Mouse (Mus musculus): ENCODE measurements around the gene Iscu. TPM values are rescaled to one million over a fixed set of nuclear protein-coding genes. Genes with fewer than 3 reads are reported as not detected.

The Iscu gene
- polyA plus RNA-seq, 2 experiments: 64.9 to 103 TPM

DNA sequence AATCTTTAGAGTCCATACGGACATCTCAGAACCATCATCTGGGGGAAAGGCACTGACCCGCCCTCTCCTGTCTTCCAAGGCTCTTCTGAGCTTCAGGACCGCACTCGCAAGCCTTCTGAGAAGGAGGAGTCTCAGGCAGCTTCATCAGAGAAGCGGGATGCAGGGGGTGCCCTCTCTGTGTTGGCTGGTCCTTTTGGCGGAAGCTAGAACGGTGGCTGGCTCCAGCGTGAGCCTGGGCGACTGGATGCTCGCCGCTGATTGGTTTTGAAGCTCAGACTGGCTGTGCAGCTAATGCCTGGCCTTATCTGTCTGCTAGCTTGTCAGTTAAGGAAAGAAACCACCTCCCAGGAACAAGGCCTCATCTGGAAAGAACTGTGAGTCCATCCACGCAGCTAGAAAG is 45.3 kb upstream of the Iscu start:
- H3K36me3 ChIP-seq (replicated peaks; ENCODE audit: control insufficient read depth, insufficient read depth, low read depth): no peaks in the 10 kb centered on the region
- H3K27me3 ChIP-seq (ENCODE audit: control insufficient read depth, insufficient read depth, low read length): no peaks in the 10 kb centered on the region
- H3K9ac ChIP-seq (replicated peaks): no peak overlapping the region
- TF ChIP-seq EP300 (IDR thresholded peaks at IDR 0.05; ENCODE audit: low read depth) (no peak), CTCF (IDR thresholded peaks at IDR 0.05; ENCODE audit: low read depth) (no peak)
- DNase-seq (ENCODE audit: low read depth in 3 of 3, low spot score in 3 of 3) (no peak), ATAC-seq (ENCODE audit: insufficient read depth) (no peak)
- no peaks in the 10 kb centered on the region for H3K9me3 ChIP-seq (ENCODE audit: control insufficient read depth, low read length)
- WGBS (ENCODE audit: insufficient replicate concordance): 54% methylated on average over 12 of the region's 12 CpGs
- H3K4me2 ChIP-seq (ENCODE audit: low read depth): no peak overlapping the region
- H3K27ac ChIP-seq: no peak overlapping the region
- no peak overlapping the region for H3K4me3 ChIP-seq (ENCODE audit: insufficient read depth in 1 of 2, low read depth in 2 of 2, low read length in 2 of 2)
- no peaks in the 10 kb centered on the region for H3K4me1 ChIP-seq (replicated peaks; ENCODE audit: control insufficient read depth in 2 of 2, insufficient read depth in 2 of 2, low read length in 1 of 2)

GRCm38 (mm10) chr5:113728011-113728410 is 44.5 kb upstream of the Iscu start:
- no peak for ATAC-seq (ENCODE audit: insufficient read depth)
- no peak overlapping the region for H3K4me3 ChIP-seq (ENCODE audit: insufficient read depth in 1 of 2, low read depth in 2 of 2, low read length in 2 of 2)
- no peaks in the 10 kb centered on the region for H3K4me1 ChIP-seq (replicated peaks; ENCODE audit: control insufficient read depth in 2 of 2, insufficient read depth in 2 of 2, low read length in 1 of 2)
- no peaks in the 10 kb centered on the region for H3K36me3 ChIP-seq (replicated peaks; ENCODE audit: control insufficient read depth, insufficient read depth, low read depth)
- H3K27ac ChIP-seq: no peak overlapping the region
- no peaks in the 10 kb centered on the region for H3K9me3 ChIP-seq (ENCODE audit: control insufficient read depth, low read length)
- H3K4me2 ChIP-seq (ENCODE audit: low read depth): no peak overlapping the region
- no peaks in the 10 kb centered on the region for H3K27me3 ChIP-seq (ENCODE audit: control insufficient read depth, insufficient read depth, low read length)
- no peak overlapping the region for H3K9ac ChIP-seq (replicated peaks)
- WGBS (ENCODE audit: insufficient replicate concordance): 67% methylated on average over 7 of the region's 7 CpGs
- TF ChIP-seq CTCF (IDR thresholded peaks at IDR 0.05; ENCODE audit: low read depth) (no peak), EP300 (IDR thresholded peaks at IDR 0.05; ENCODE audit: low read depth) (no peak)
- no peak for DNase-seq (ENCODE audit: low read depth in 3 of 3, low spot score in 3 of 3)

GRCm38 (mm10) chr5:113728691-113729090 is 43.9 kb upstream of the Iscu start:
- H3K4me1 ChIP-seq (replicated peaks; ENCODE audit: control insufficient read depth in 2 of 2, insufficient read depth in 2 of 2, low read length in 1 of 2): no peaks in the 10 kb centered on the region
- WGBS (ENCODE audit: insufficient replicate concordance): 56% methylated on average over 7 of the region's 7 CpGs
- no peak for DNase-seq (ENCODE audit: low read depth in 3 of 3, low spot score in 3 of 3)
- no peak overlapping the region for H3K4me3 ChIP-seq (ENCODE audit: insufficient read depth in 1 of 2, low read depth in 2 of 2, low read length in 2 of 2)
- no peak overlapping the region for H3K9ac ChIP-seq (replicated peaks)
- no peak for TF ChIP-seq CTCF (IDR thresholded peaks at IDR 0.05; ENCODE audit: low read depth)
- TF ChIP-seq EP300 (IDR thresholded peaks at IDR 0.05; ENCODE audit: low read depth): no peak
- no peaks in the 10 kb centered on the region for H3K36me3 ChIP-seq (replicated peaks; ENCODE audit: control insufficient read depth, insufficient read depth, low read depth)
- H3K4me2 ChIP-seq (ENCODE audit: low read depth): no peak overlapping the region
- no peak overlapping the region for H3K27ac ChIP-seq
- no peaks in the 10 kb centered on the region for H3K9me3 ChIP-seq (ENCODE audit: control insufficient read depth, low read length)
- ATAC-seq (ENCODE audit: insufficient read depth): no peak
- H3K27me3 ChIP-seq (ENCODE audit: control insufficient read depth, insufficient read depth, low read length): no peaks in the 10 kb centered on the region

- ATAC-seq (ENCODE audit: insufficient read depth) (no peak), DNase-seq (ENCODE audit: low read depth in 3 of 3, low spot score in 3 of 3) (no peak)
- Histone ChIP-seq H3K36me3 (replicated peaks; ENCODE audit: control insufficient read depth, insufficient read depth, low read depth) (no peaks in the 10 kb centered on the region), H3K27ac (no peak overlapping the region), H3K4me2 (ENCODE audit: low read depth) (no peak overlapping the region), H3K9me3 (ENCODE audit: control insufficient read depth, low read length) (no peaks in the 10 kb centered on the region), H3K9ac (replicated peaks) (no peak overlapping the region), H3K4me1 (replicated peaks; ENCODE audit: control insufficient read depth in 2 of 2, insufficient read depth in 2 of 2, low read length in 1 of 2) (peaks cover 5 to 8% of the 10 kb centered on the region in 2 experiments), H3K27me3 (ENCODE audit: control insufficient read depth, insufficient read depth, low read length) (no peaks in the 10 kb centered on the region), H3K4me3 (ENCODE audit: insufficient read depth in 1 of 2, low read depth in 2 of 2, low read length in 2 of 2) (no peak overlapping the region)
- TF ChIP-seq EP300 (IDR thresholded peaks at IDR 0.05; ENCODE audit: low read depth) (no peak), CTCF (IDR thresholded peaks at IDR 0.05; ENCODE audit: low read depth) (no peak)
- 61% methylated on average over 7 of the region's 7 CpGs for WGBS (ENCODE audit: insufficient replicate concordance)
Measured at GRCm38 (mm10) chr5:113730641-113731121, 41.9 kb upstream of the Iscu start.

- no peak overlapping the region for H3K4me3 ChIP-seq (ENCODE audit: insufficient read depth in 1 of 2, low read depth in 2 of 2, low read length in 2 of 2)
- peaks cover 5 to 8% of the 10 kb centered on the region in 2 experiments for H3K4me1 ChIP-seq (replicated peaks; ENCODE audit: control insufficient read depth in 2 of 2, insufficient read depth in 2 of 2, low read length in 1 of 2)
- ATAC-seq (ENCODE audit: insufficient read depth) (no peak), DNase-seq (ENCODE audit: low read depth in 3 of 3, low spot score in 3 of 3) (no peak)
- no peaks in the 10 kb centered on the region for H3K27me3 ChIP-seq (ENCODE audit: control insufficient read depth, insufficient read depth, low read length)
- H3K9ac ChIP-seq (replicated peaks): no peak overlapping the region
- H3K27ac ChIP-seq: no peak overlapping the region
- TF ChIP-seq EP300 (IDR thresholded peaks at IDR 0.05; ENCODE audit: low read depth) (no peak), CTCF (IDR thresholded peaks at IDR 0.05; ENCODE audit: low read depth) (no peak)
- no peaks in the 10 kb centered on the region for H3K36me3 ChIP-seq (replicated peaks; ENCODE audit: control insufficient read depth, insufficient read depth, low read depth)
- no peak overlapping the region for H3K4me2 ChIP-seq (ENCODE audit: low read depth)
- 71% methylated on average over 7 of the region's 7 CpGs for WGBS (ENCODE audit: insufficient replicate concordance)
- no peaks in the 10 kb centered on the region for H3K9me3 ChIP-seq (ENCODE audit: control insufficient read depth, low read length)
Measured at GRCm38 (mm10) chr5:113731174-113731573, 41.4 kb upstream of the Iscu start.

All from liver, embryonic 14.5 days (tissue).